Mouse (Mus musculus) liver, embryonic 14.5 days (tissue): ENCODE measurements around the gene Mrps21. TPM values are rescaled to one million over a fixed set of nuclear protein-coding genes. Genes with fewer than 3 reads are reported as not detected.

Experiments
- ATAC-seq: fragments of 200-750 bp; cut with Nextera tagmentation; 2 replicates; pipeline ENCODE4 v1.8.0; 2017; ENCODE audit warnings: moderate number of reproducible peaks, mild to moderate bottlenecking, moderate library complexity; ENCODE audit not compliant: insufficient read depth
- DNase-seq, 3 experiments: peaks; one replicate each; pipeline ENCODE4 v3.0.0-alpha.2; 2012 to 2013; ENCODE audit warnings: low read depth in 3 of 3, low spot score in 3 of 3
- H3K27ac ChIP-seq: fragments of 300-500 bp; sonication (generic); 2 replicates; pipeline ENCODE4 v1.5.1; 2014; ENCODE audit warnings: moderate library complexity, mild to moderate bottlenecking, control low read depth, inconsistent platforms
- H3K27me3 ChIP-seq: fragments of 300-500 bp; sonication (generic); 2 replicates; pipeline ENCODE4 v1.6.1; 2014; ENCODE audit warnings: mild to moderate bottlenecking, low read length, moderate library complexity; ENCODE audit not compliant: control insufficient read depth, insufficient read depth
- H3K36me3 ChIP-seq: fragments of 300-500 bp; sonication (generic); replicated peaks from 2 replicates; pipeline ENCODE4 v1.6.1; 2014; ENCODE audit warnings: low read depth; ENCODE audit not compliant: control insufficient read depth, insufficient read depth
- H3K4me1 ChIP-seq, 2 experiments: fragments of 200-500 bp in 1 of 2; fragments of 300-500 bp in 1 of 2; sonication (generic) in 1 of 2; replicated peaks; 2 replicates each; pipeline ENCODE4 v1.6.1; 2012 to 2014; ENCODE audit warnings: antibody characterized with exemption in 1 of 2, inconsistent platforms in 1 of 2, low read length in 1 of 2; ENCODE audit not compliant: control insufficient read depth in 2 of 2, insufficient read depth in 2 of 2
- H3K4me2 ChIP-seq: fragments of 300-500 bp; sonication (generic); 2 replicates; pipeline ENCODE4 v1.6.1; 2014; ENCODE audit warnings: low read depth, mild to moderate bottlenecking, control low read depth, moderate library complexity
- H3K4me3 ChIP-seq, 2 experiments: fragments of 200-500 bp in 1 of 2; fragments of 300-500 bp in 1 of 2; sonication (generic) in 1 of 2; 2 replicates each; pipeline ENCODE4 v1.5.1; 2012 to 2014; ENCODE audit warnings: low read depth in 2 of 2, low read length in 2 of 2, mild to moderate bottlenecking in 2 of 2, control low read depth in 1 of 2, inconsistent platforms in 1 of 2, moderate library complexity in 1 of 2; ENCODE audit not compliant: insufficient read depth in 1 of 2
- H3K9ac ChIP-seq: fragments of 300-500 bp; sonication (generic); replicated peaks from 2 replicates; pipeline ENCODE4 v1.6.1; 2014; ENCODE audit warnings: mild to moderate bottlenecking, control low read depth, moderate library complexity
- H3K9me3 ChIP-seq: fragments of 300-500 bp; sonication (generic); 2 replicates; pipeline ENCODE4 v1.6.1; 2016; ENCODE audit warnings: low read length, mixed read lengths; ENCODE audit not compliant: control insufficient read depth
- CTCF ChIP-seq: IDR thresholded peaks from 2 replicates; pipeline ENCODE4 v1.5.1; 2016; ENCODE audit warnings: antibody characterized with exemption, low read depth, control low read depth
- EP300 ChIP-seq: IDR thresholded peaks from 2 replicates; pipeline ENCODE4 v1.6.1; 2016; ENCODE audit warnings: antibody characterized with exemption, low read depth
- WGBS: fragments of 180-500 bp; shearing (Covaris S2); extraction: QIAGEN DNeasy Blood & Tissue Kit; methylation state at CpG from one replicate; pipeline ENCODE4 v1.1.7; 2014; ENCODE audit not compliant: insufficient replicate concordance; 5-methylcytosine and 5-hydroxymethylcytosine counted together
- polyA plus RNA-seq, 2 experiments: library from polyadenylated mRNA; depleted of rRNA in 1 of 2; stranded (reverse) in 1 of 2; unstranded in 1 of 2; fragments of >200 nt; fragmentation: Nextera tagmentation in 1 of 2; extraction: Ambion mirVana in 1 of 2; gene quantifications; 2 replicates each; pipeline versions ENCODE4 v1.2.1 to v1.2.3; 2012 to 2014

The Mrps21 gene
- polyA plus RNA-seq, 2 experiments, result 119 to 224 TPM

- TF ChIP-seq EP300 (no peak), CTCF (no peak)
- ATAC-seq (no peak), DNase-seq (no peak)
- Histone ChIP-seq H3K4me3 (peak within 1 kb of the TSS; percentile 6 to 32; a peak in 2 of 4 replicates), H3K9me3 (no peaks in the 10 kb centered on the region), H3K27ac (no peak within 1 kb of the TSS; the same call in none of the 2 replicates), H3K36me3 (no peaks in the 10 kb centered on the region), H3K4me1 (peaks cover 15 to 29% of the 10 kb centered on the region in 2 experiments), H3K27me3 (no peaks in the 10 kb centered on the region; the same call in 1 of the 2 replicates), H3K4me2 (peak within 1 kb of the TSS; percentile 42), H3K9ac (peak within 1 kb of the TSS; percentile 1)
- WGBS, result 20% methylated on average over 12 of the region's 12 CpGs
Measured at GRCm38 (mm10) chr3:95891211-95892065, 20.1 kb upstream of the Mrps21 start, which contains the start of gene BC028528. TSS of gene BC028528 (minus strand) at chr3:95892005.

- Histone ChIP-seq H3K36me3 (no peaks in the 10 kb centered on the region), H3K27ac (no peak overlapping the region), H3K4me2 (no peak overlapping the region), H3K9ac (no peak overlapping the region), H3K27me3 (no peaks in the 10 kb centered on the region; the same call in 1 of the 2 replicates), H3K9me3 (no peaks in the 10 kb centered on the region), H3K4me3 (no peak overlapping the region), H3K4me1 (peaks cover 11 to 22% of the 10 kb centered on the region in 2 experiments)
- no peak for TF ChIP-seq EP300
- TF ChIP-seq CTCF, result no peak
- DNase-seq (no peak), ATAC-seq (no peak)
- 66% methylated on average over 3 of the region's 3 CpGs for WGBS
Measured at GRCm38 (mm10) chr3:95889664-95890063, 18.3 kb upstream of the Mrps21 start.

GRCm38 (mm10) chr3:95887596-95887995 lies 16.3 kb upstream of the Mrps21 start:
- no peak for DNase-seq
- Histone ChIP-seq H3K9ac (no peak overlapping the region), H3K4me2 (no peak overlapping the region), H3K27me3 (peaks cover 2% of the 10 kb centered on the region; the same call in 1 of the 2 replicates), H3K27ac (no peak overlapping the region), H3K9me3 (no peaks in the 10 kb centered on the region), H3K4me3 (no peak overlapping the region), H3K36me3 (no peaks in the 10 kb centered on the region), H3K4me1 (peaks cover 10 to 18% of the 10 kb centered on the region in 2 experiments)
- WGBS, result 63% methylated on average over 4 of the region's 4 CpGs
- no peak for ATAC-seq
- TF ChIP-seq EP300 (no peak), CTCF (no peak)

- no peak for DNase-seq
- H3K4me1 ChIP-seq, result peaks cover 9 to 12% of the 10 kb centered on the region in 2 experiments
- no peak for TF ChIP-seq EP300
- TF ChIP-seq CTCF, result no peak
- no peak overlapping the region for H3K4me2 ChIP-seq
- WGBS, result 70% methylated on average over 5 of the region's 5 CpGs
- no peak overlapping the region for H3K4me3 ChIP-seq
- H3K36me3 ChIP-seq, result no peaks in the 10 kb centered on the region
- H3K27ac ChIP-seq, result no peak overlapping the region
- no peak for ATAC-seq
- no peak overlapping the region for H3K9ac ChIP-seq
- H3K9me3 ChIP-seq, result no peaks in the 10 kb centered on the region
- H3K27me3 ChIP-seq, result peaks cover 10% of the 10 kb centered on the region
Measured at GRCm38 (mm10) chr3:95884400-95884799, 13.1 kb upstream of the Mrps21 start.

- Histone ChIP-seq H3K9me3 (no peaks in the 10 kb centered on the region), H3K4me2 (peak overlapping the region; percentile 86), H3K4me1 (peaks cover 9 to 12% of the 10 kb centered on the region in 2 experiments), H3K4me3 (peak overlapping the region; percentile 21 to 49), H3K27ac (no peak overlapping the region), H3K36me3 (no peaks in the 10 kb centered on the region), H3K9ac (no peak overlapping the region; the same call in 1 of the 2 replicates), H3K27me3 (peaks cover 10% of the 10 kb centered on the region)
- ATAC-seq (no peak), DNase-seq (no peak)
- TF ChIP-seq CTCF, result peak; percentile 52
- TF ChIP-seq EP300, result no peak
- 2% methylated on average over 24 of the region's 24 CpGs for WGBS
Measured at GRCm38 (mm10) chr3:95882816-95883425, 11.6 kb upstream of the Mrps21 start.
